In the genomic region with DNA sequence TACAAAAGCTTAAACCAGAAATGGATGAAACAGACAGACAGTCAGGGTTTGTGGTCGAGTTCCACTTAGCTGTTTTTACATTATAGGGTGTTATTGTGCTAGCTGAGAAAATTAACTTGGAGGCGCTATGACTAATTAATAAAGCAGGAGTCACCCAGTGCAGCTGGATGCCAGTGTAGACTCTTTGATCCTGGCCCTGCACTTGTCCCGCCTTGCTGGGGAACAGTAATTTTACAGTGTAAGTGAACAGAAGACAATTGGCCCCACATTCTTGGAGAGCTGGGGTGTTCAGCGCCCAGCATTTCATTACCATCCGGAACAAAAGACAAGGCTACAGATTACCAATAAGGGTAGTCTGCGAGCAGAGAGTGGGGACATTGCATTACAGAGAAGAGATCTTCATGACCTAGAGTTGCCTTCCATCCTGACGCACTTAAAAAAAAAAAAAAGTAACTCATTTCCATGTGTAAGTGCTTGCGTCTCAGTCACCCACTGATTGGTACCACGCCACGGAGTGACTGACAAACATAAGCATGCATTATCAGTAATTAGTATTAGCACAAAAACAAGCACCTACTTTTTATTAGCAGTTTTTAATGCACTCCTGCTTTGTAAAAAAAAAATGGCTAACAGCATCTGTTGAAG, we compare ENCODE assay signal across 16 mouse cellular contexts.
DNase-seq lines count a peak whose midpoint lies in the region; ATAC-seq and TF ChIP-seq lines count a peak whose summit lies in the region.
"Had no signal": no experiment of that assay in that cellular context is flagged by ENCODE, and none has a peak within 500 bp of the region (broad histone marks: within the 10 kb centered on the region; RNA-seq: fewer than 3 reads in every experiment).

No protein-coding gene starts in this region.

- TF ChIP-seq CTCF in brain, embryonic 14.5 days (IDR thresholded peaks at IDR 0.05; ENCODE audit: borderline replicate concordance, extremely low read depth, insufficient read depth, insufficient read length) = no peak

- no peak overlapping the region for H3K9ac ChIP-seq in forebrain, embryonic 15.5 days (replicated peaks)
- no peak overlapping the region for H3K9ac ChIP-seq in midbrain, embryonic 15.5 days
- H3K9ac ChIP-seq: heart, embryonic 12.5 days; lung, embryonic 15.5 days had no signal

- no peaks in the 10 kb centered on the region for H3K36me3 ChIP-seq in forebrain, embryonic 15.5 days
- H3K36me3 ChIP-seq in midbrain, embryonic 15.5 days (replicated peaks) = no peaks in the 10 kb centered on the region

- no peaks in the 10 kb centered on the region for H3K9me3 ChIP-seq in forebrain, embryonic 15.5 days
- H3K9me3 ChIP-seq in midbrain, embryonic 15.5 days = no peaks in the 10 kb centered on the region
- H3K9me3 ChIP-seq: heart, embryonic 12.5 days; lung, embryonic 15.5 days; megakaryocyte, embryonic 14.5 days had no signal

- H3K4me2 ChIP-seq in forebrain, embryonic 15.5 days (replicated peaks) = peak overlapping the region; percentile 18
- H3K4me2 ChIP-seq in midbrain, embryonic 15.5 days = peak overlapping the region; percentile 17; the same call in 1 of the 2 replicates
- H3K4me2 ChIP-seq: heart, embryonic 12.5 days; lung, embryonic 15.5 days had no signal

- WGBS in forebrain, embryonic 15.5 days = 5% methylated on average over 10 of the region's 10 CpGs
- 16% methylated on average over 10 of the region's 10 CpGs for WGBS in midbrain, embryonic 15.5 days

- H3K4me1 ChIP-seq in forebrain, embryonic 15.5 days = peaks cover 30% of the 10 kb centered on the region
- peaks cover 18% of the 10 kb centered on the region for H3K4me1 ChIP-seq in midbrain, embryonic 15.5 days
- H3K4me1 ChIP-seq: heart, embryonic 12.5 days; lung, embryonic 15.5 days; megakaryocyte, embryonic 14.5 days had no signal

- H3K27me3 ChIP-seq in forebrain, embryonic 15.5 days = no peaks in the 10 kb centered on the region
- H3K27me3 ChIP-seq in midbrain, embryonic 15.5 days (replicated peaks) = no peaks in the 10 kb centered on the region
- H3K27me3 ChIP-seq: heart, embryonic 12.5 days; lung, embryonic 15.5 days; megakaryocyte, embryonic 14.5 days had no signal

- no peak for ATAC-seq in forebrain, embryonic 15.5 days (replicated peaks)
- ATAC-seq in midbrain, embryonic 15.5 days (replicated peaks) = peak; percentile 58; the same call in 1 of the 2 replicates
- no peak for ATAC-seq in cerebellum, adult (ENCODE audit: insufficient number of reproducible peaks, low FRiP score, low TSS enrichment)
- ATAC-seq: activated CD4-positive, CD25-positive, alpha-beta regulatory T cell, adult 4 months; CD4-positive, CD25-positive, alpha-beta regulatory T cell, adult 4 months had no signal

- H3K27ac ChIP-seq in forebrain, embryonic 15.5 days (replicated peaks) = no peak overlapping the region
- H3K27ac ChIP-seq in midbrain, embryonic 15.5 days = no peak overlapping the region
- H3K27ac ChIP-seq: lung, embryonic 15.5 days had no signal

- TF ChIP-seq POLR2A in brain, embryonic 14.5 days (IDR thresholded peaks at IDR 0.05; ENCODE audit: borderline replicate concordance, extremely low read depth, insufficient read depth, insufficient read length, poor library complexity, severe bottlenecking) = no peak

- DNase-seq in layer of hippocampus, postnatal 14 days (ENCODE audit: low spot score in 2 of 2) = peak; percentile 26 to 48
- no peak for DNase-seq in layer of hippocampus, adult 9-10 months (ENCODE audit: low spot score)
- peak; percentile 68 for DNase-seq in brain, embryonic 14.5 days (ENCODE audit: low read depth)
- no peak for DNase-seq in cerebellum, postnatal 4 days (ENCODE audit: low spot score in 2 of 2)
- DNase-seq: adrenal gland, postnatal 36 days; cerebellum, adult 18-20 months; kidney, adult 8-10 months; thymus, postnatal 14 days had no signal

- H3K4me3 ChIP-seq in forebrain, embryonic 15.5 days = no peak overlapping the region
- H3K4me3 ChIP-seq in midbrain, embryonic 15.5 days = no peak overlapping the region
- H3K4me3 ChIP-seq: heart, embryonic 12.5 days; lung, embryonic 15.5 days; megakaryocyte, embryonic 14.5 days had no signal

Comparison
In these comparisons a context has a peak if more than half of its experiments do, and no peak if none do; other contexts are left out.
1. DNase-seq: peak in layer of hippocampus, postnatal 14 days (2 of 2) and brain, embryonic 14.5 days (single experiment); none in layer of hippocampus, adult 9-10 months (single experiment) and cerebellum, postnatal 4 days (0 of 2).